Mouse (Mus musculus) MEL (cell line): ENCODE measurements around the gene Auts2. TPM values are rescaled to one million over a fixed set of nuclear protein-coding genes. Genes with fewer than 3 reads are reported as not detected.

Experiments used
- DNase-seq: peaks from one replicate; pipeline ENCODE4 v3.0.0; 2011; ENCODE audit warnings: low read depth, low spot score
- H3K27ac ChIP-seq: 2 replicates; pipeline ENCODE4 v1.5.1; 2012; ENCODE audit warnings: low read depth, mild to moderate bottlenecking, control low read depth, low read length, moderate library complexity; ENCODE audit not compliant: control insufficient read depth
- H3K27me3 ChIP-seq, 2 experiments: fragments of 150-350 bp in 1 of 2; sonication (generic) in 1 of 2; 2 replicates each; pipeline ENCODE4 v1.6.1; 2012; ENCODE audit warnings: low read length in 2 of 2, mild to moderate bottlenecking in 2 of 2, improper control_type of control experiment in 1 of 2, moderate library complexity in 1 of 2; ENCODE audit not compliant: insufficient read depth in 2 of 2, control insufficient read depth in 1 of 2
- H3K36me3 ChIP-seq, 2 experiments: 2 replicates each; pipeline ENCODE4 v1.6.1; 2012 to 2014; ENCODE audit warnings: low read length in 2 of 2, improper control_type of control experiment in 1 of 2, inconsistent platforms in 1 of 2, mild to moderate bottlenecking in 1 of 2; ENCODE audit not compliant: insufficient read depth in 2 of 2, control insufficient read depth in 1 of 2
- H3K4me1 ChIP-seq, 2 experiments: fragments of 150-350 bp in 1 of 2; sonication (generic) in 1 of 2; 2 replicates each; pipeline ENCODE4 v1.6.1; 2012; ENCODE audit warnings: low read length in 2 of 2, improper control_type of control experiment in 1 of 2, mild to moderate bottlenecking in 1 of 2; ENCODE audit not compliant: insufficient read depth in 2 of 2, control insufficient read depth in 1 of 2
- H3K4me3 ChIP-seq, 2 experiments: fragments of 150-350 bp in 1 of 2; sonication (generic) in 1 of 2; 2 replicates each; pipeline ENCODE4 v1.5.1; 2012; ENCODE audit warnings: low read depth in 2 of 2, low read length in 2 of 2, mild to moderate bottlenecking in 2 of 2, moderate library complexity in 2 of 2, control low read depth in 1 of 2, improper control_type of control experiment in 1 of 2; ENCODE audit not compliant: control insufficient read depth in 1 of 2, insufficient read depth in 1 of 2
- H3K79me2 ChIP-seq: 2 replicates; pipeline ENCODE4 v1.6.1; 2012; ENCODE audit warnings: mild to moderate bottlenecking, low read length, moderate library complexity; ENCODE audit not compliant: control insufficient read depth, poor library complexity, insufficient read depth
- H3K9ac ChIP-seq: 2 replicates; pipeline ENCODE4 v1.6.1; 2012; ENCODE audit warnings: low read depth, mild to moderate bottlenecking, control low read depth, low read length, moderate library complexity; ENCODE audit not compliant: control insufficient read depth, poor library complexity, severe bottlenecking
- H3K9me3 ChIP-seq: fragments of 150-350 bp; sonication (generic); replicated peaks from 2 replicates; pipeline ENCODE4 v1.6.1; 2012; ENCODE audit warnings: mild to moderate bottlenecking, low read length, improper control_type of control experiment, moderate library complexity; ENCODE audit not compliant: insufficient read depth
- BHLHE40 ChIP-seq: IDR thresholded peaks from 2 replicates; pipeline ENCODE4 v1.6.1; 2012; ENCODE audit warnings: low read depth, mild to moderate bottlenecking, inconsistent platforms, low read length, improper control_type of control experiment, borderline replicate concordance
- E2F4 ChIP-seq: IDR thresholded peaks from 2 replicates; pipeline ENCODE4 v1.6.1; 2011; ENCODE audit warnings: low read depth, low read length, improper control_type of control experiment, borderline replicate concordance
- GABPA ChIP-seq: IDR thresholded peaks from 2 replicates; pipeline ENCODE4 v1.6.1; 2012; ENCODE audit warnings: low read depth, mild to moderate bottlenecking, inconsistent platforms, low read length, improper control_type of control experiment, moderate library complexity
- JUND ChIP-seq: IDR thresholded peaks from 2 replicates; pipeline ENCODE4 v1.6.1; 2011; ENCODE audit warnings: low read depth, mild to moderate bottlenecking, improper control_type of control experiment, low read length
- MAX ChIP-seq: IDR thresholded peaks from 2 replicates; pipeline ENCODE4 v1.6.1; 2011; ENCODE audit warnings: low read length, improper control_type of control experiment
- MEF2A ChIP-seq: IDR thresholded peaks from 2 replicates; pipeline ENCODE4 v1.6.1; 2014; ENCODE audit warnings: low read depth, mild to moderate bottlenecking, inconsistent platforms, low read length, improper control_type of control experiment; ENCODE audit not compliant: poor library complexity, insufficient replicate concordance, severe bottlenecking; ENCODE audit errors: extremely low read depth
- MXI1 ChIP-seq: IDR thresholded peaks from 2 replicates; pipeline ENCODE4 v1.6.1; 2011; ENCODE audit warnings: mild to moderate bottlenecking, low read depth, low read length, improper control_type of control experiment
- NRF1 ChIP-seq: IDR thresholded peaks from 2 replicates; pipeline ENCODE4 v1.6.1; 2014; ENCODE audit warnings: low read depth, mild to moderate bottlenecking, inconsistent platforms, low read length, improper control_type of control experiment, moderate library complexity; ENCODE audit not compliant: poor library complexity, insufficient read depth, severe bottlenecking
- POLR2A ChIP-seq, 2 experiments: IDR thresholded peaks; 2 replicates each; pipeline ENCODE4 v1.6.1; 2011 to 2012; ENCODE audit warnings: low read length in 2 of 2, mild to moderate bottlenecking in 2 of 2, control low read depth in 1 of 2, improper control_type of control experiment in 1 of 2, low read depth in 1 of 2, moderate library complexity in 1 of 2; ENCODE audit not compliant: control insufficient read depth in 1 of 2, insufficient read depth in 1 of 2, poor library complexity in 1 of 2
- POLR2AphosphoS2 ChIP-seq: IDR thresholded peaks from 2 replicates; pipeline ENCODE4 v1.6.1; 2011; ENCODE audit warnings: low read length, improper control_type of control experiment
- POLR2AphosphoS5 ChIP-seq: IDR thresholded peaks from 2 replicates; pipeline ENCODE4 v1.6.1; 2012; ENCODE audit warnings: low read depth, borderline replicate concordance, mild to moderate bottlenecking, inconsistent platforms, low read length, moderate library complexity, mixed read lengths
- SIN3A ChIP-seq: IDR thresholded peaks from 2 replicates; pipeline ENCODE4 v1.6.1; 2012; ENCODE audit warnings: low read length, improper control_type of control experiment, inconsistent platforms
- SMC3 ChIP-seq: IDR thresholded peaks from 2 replicates; pipeline ENCODE4 v1.6.1; 2011; ENCODE audit warnings: low read depth, low read length, improper control_type of control experiment
- TAL1 ChIP-seq: IDR thresholded peaks from 2 replicates; pipeline ENCODE4 v1.6.1; 2012; ENCODE audit warnings: mild to moderate bottlenecking, inconsistent platforms, low read length, moderate library complexity, mixed read lengths
- TCF12 ChIP-seq: IDR thresholded peaks from 2 replicates; pipeline ENCODE4 v1.6.1; 2014; ENCODE audit warnings: low read depth, mild to moderate bottlenecking, inconsistent platforms, low read length, improper control_type of control experiment, moderate library complexity
- UBTF ChIP-seq: IDR thresholded peaks from 2 replicates; pipeline ENCODE4 v1.6.1; 2012; ENCODE audit warnings: low read depth, mild to moderate bottlenecking, inconsistent platforms, low read length, improper control_type of control experiment, moderate library complexity, borderline replicate concordance; ENCODE audit not compliant: insufficient read depth
- USF1 ChIP-seq: IDR thresholded peaks from 2 replicates; pipeline ENCODE4 v1.6.1; 2014; ENCODE audit warnings: low read depth, mild to moderate bottlenecking, inconsistent platforms, low read length, improper control_type of control experiment, moderate library complexity
- USF2 ChIP-seq, 2 experiments: IDR thresholded peaks; 2 replicates each; pipeline ENCODE4 v1.6.1; 2011 to 2012; ENCODE audit warnings: improper control_type of control experiment in 2 of 2, low read length in 2 of 2, borderline replicate concordance in 1 of 2, inconsistent platforms in 1 of 2, low read depth in 1 of 2, mild to moderate bottlenecking in 1 of 2; ENCODE audit not compliant: insufficient read depth in 1 of 2
- ZC3H11A ChIP-seq: IDR thresholded peaks from 2 replicates; pipeline ENCODE4 v1.6.1; 2012; ENCODE audit warnings: low read depth, mild to moderate bottlenecking, inconsistent platforms, low read length, improper control_type of control experiment
- ZKSCAN1 ChIP-seq: IDR thresholded peaks from 2 replicates; pipeline ENCODE4 v1.6.1; 2012; ENCODE audit warnings: low read depth, mild to moderate bottlenecking, inconsistent platforms, low read length, improper control_type of control experiment, moderate library complexity
- ZMIZ1 ChIP-seq: IDR thresholded peaks from 2 replicates; pipeline ENCODE4 v1.6.1; 2012; ENCODE audit warnings: low read depth, mild to moderate bottlenecking, inconsistent platforms, low read length, improper control_type of control experiment, moderate library complexity
- polyA plus RNA-seq, 2 experiments: library from polyadenylated mRNA; stranded (reverse) in 1 of 2; unstranded in 1 of 2; fragments of >175 nt in 1 of 2; fragments of >200 nt in 1 of 2; gene quantifications; 2 replicates each; pipeline versions ENCODE4 v1.2.1 to v1.2.4; 2012; ENCODE audit warnings: low replicate concordance in 2 of 2, low read depth in 1 of 2; ENCODE audit not compliant: insufficient read length in 2 of 2, insufficient read depth in 1 of 2, missing spikeins in 1 of 2
- total RNA-seq: library from RNA; depleted of rRNA; stranded (reverse); fragments of 300-350 nt; gene quantifications from 2 replicates; pipeline ENCODE4 v1.2.3, GENCODE M21; 2012

The Auts2 gene
- total and polyA plus RNA-seq, 3 experiments, result not detected

DNA sequence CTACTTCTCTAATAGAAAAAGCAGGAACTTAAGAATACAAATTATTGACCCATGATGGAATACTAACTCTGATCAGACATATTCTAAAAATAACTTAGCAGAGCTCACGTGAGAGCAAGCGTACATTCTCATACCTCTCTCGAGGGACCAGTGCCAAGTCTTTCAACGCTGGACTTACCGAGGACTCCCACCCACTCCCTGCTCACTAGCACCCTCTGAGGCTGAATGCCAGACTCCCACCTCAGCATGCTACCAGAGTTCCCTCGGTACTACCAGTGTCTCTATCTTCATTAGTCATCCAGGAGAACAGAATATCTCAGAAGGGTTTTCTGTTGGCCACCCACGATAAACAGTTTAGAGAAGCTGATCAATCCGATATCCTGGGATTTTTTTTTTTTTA lies 105.2 kb downstream of the Auts2 start:
- Histone ChIP-seq H3K36me3 (no peaks in the 10 kb centered on the region), H3K4me3 (no peak overlapping the region), H3K79me2 (no peaks in the 10 kb centered on the region), H3K27ac (no peak overlapping the region), H3K27me3 (no peaks in the 10 kb centered on the region), H3K4me1 (no peaks in the 10 kb centered on the region), H3K9ac (no peak overlapping the region), H3K9me3 (no peaks in the 10 kb centered on the region)
- no peak for DNase-seq
- TF ChIP-seq POLR2AphosphoS5, result no peak
- no peak for TF ChIP-seq ZMIZ1
- no peak for TF ChIP-seq TAL1

- no peak overlapping the region for H3K27ac ChIP-seq
- no peak for DNase-seq
- no peak overlapping the region for H3K4me3 ChIP-seq
- no peaks in the 10 kb centered on the region for H3K36me3 ChIP-seq
- TF ChIP-seq NRF1, result no peak
- no peak for TF ChIP-seq E2F4
- TF ChIP-seq USF1, result no peak
- no peak for TF ChIP-seq SMC3
- no peak for TF ChIP-seq ZKSCAN1
- TF ChIP-seq GABPA, result no peak
- TF ChIP-seq BHLHE40, result no peak
- TF ChIP-seq USF2 (IDR thresholded peaks at IDR 0.05; ENCODE audit: borderline replicate concordance in 1 of 2, insufficient read depth in 1 of 2, low read depth in 1 of 2, low read length in 2 of 2), result no peak
- no peak for TF ChIP-seq MAX
- no peak for TF ChIP-seq POLR2A (IDR thresholded peaks at IDR 0.05; ENCODE audit: control insufficient read depth in 1 of 2, insufficient read depth in 1 of 2, low read depth in 1 of 2, low read length in 2 of 2, poor library complexity in 1 of 2)
- no peak for TF ChIP-seq SIN3A
- no peak for TF ChIP-seq UBTF
- no peak for TF ChIP-seq POLR2AphosphoS5
- TF ChIP-seq JUND, result no peak
- TF ChIP-seq MEF2A, result no peak
- TF ChIP-seq ZC3H11A, result no peak
- TF ChIP-seq POLR2AphosphoS2, result no peak
- TF ChIP-seq MXI1, result no peak
- no peak for TF ChIP-seq TCF12
- no peaks in the 10 kb centered on the region for H3K79me2 ChIP-seq
- no peaks in the 10 kb centered on the region for H3K27me3 ChIP-seq
- no peaks in the 10 kb centered on the region for H3K9me3 ChIP-seq
- H3K4me1 ChIP-seq, result no peaks in the 10 kb centered on the region
- H3K9ac ChIP-seq, result no peak overlapping the region
Measured at GRCm38 (mm10) chr5:132437478-132437877, 105.7 kb downstream of the Auts2 start.
